Mouse (Mus musculus): ENCODE results near the gene Brd3.
"Not testable (repeated sequence)": the region's sequence is repeated elsewhere in the genome, so short reads cannot be mapped to it uniquely, and the experiment has no call there.

Brd3 gene

DNA sequence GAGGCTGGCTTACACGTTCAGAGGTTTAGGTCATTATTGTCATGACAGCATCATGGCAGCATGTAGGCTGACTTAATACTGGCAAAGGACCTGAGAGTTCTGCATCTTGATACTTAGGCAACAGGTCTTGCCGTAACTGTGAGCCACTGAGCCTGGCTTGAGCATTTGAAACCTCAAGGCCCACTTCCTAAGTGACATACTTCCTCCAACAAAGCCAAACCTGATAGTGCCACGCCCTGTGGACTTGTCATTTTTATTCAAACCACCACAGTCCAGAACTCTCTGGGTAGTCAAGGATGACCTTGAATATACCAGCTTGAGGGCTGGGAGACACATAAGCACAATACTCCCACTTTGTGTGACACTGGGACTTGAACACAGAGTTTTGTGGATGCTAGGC lies 5.4 kb upstream of the Brd3 start:
- no peak for DNase-seq (ENCODE audit: low read depth, low spot score)

DNA sequence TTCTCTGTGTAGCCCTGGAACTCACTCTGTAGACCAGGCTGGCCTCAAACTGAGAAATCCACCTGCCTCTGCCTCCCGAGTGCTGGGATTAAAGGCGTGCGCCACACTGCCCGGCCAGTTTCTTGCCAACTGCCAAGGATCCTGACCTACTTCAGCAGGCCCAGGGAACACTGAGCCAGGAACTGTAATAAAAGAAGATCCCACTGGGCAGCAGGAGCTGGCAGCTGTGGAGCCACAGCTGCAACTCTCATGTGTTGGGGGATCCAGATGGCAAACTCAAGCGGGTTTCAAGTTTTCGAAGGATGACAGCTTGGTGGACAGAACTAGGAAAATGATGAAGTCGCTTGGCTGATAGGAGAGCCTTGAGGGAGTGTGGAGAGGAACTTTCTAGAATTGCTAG lies 3.2 kb upstream of the Brd3 start:
- no peak for DNase-seq (ENCODE audit: low read depth, low spot score)

DNA sequence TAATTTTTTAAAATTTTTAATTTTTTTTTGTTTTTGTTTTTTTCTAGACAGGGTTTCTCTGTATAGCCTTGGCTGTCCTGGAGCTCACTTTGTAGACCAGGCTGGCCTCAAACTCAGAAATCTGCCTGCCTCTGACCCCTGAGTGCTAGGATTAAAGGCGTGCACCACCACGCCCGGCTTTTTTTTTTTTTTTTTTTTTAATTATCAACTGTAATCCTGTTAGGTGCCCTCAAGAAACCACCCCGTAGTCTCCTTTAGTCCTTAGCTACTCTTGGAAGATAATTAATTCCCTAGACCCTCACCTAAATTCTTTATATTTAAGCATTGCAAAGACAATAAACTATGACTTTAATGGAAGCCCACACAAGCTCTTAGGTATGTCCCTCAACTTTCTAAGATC lies 804 bp downstream of the Brd3 start:
- not testable (repeated sequence) for DNase-seq (ENCODE audit: low read depth, low spot score)

DNA sequence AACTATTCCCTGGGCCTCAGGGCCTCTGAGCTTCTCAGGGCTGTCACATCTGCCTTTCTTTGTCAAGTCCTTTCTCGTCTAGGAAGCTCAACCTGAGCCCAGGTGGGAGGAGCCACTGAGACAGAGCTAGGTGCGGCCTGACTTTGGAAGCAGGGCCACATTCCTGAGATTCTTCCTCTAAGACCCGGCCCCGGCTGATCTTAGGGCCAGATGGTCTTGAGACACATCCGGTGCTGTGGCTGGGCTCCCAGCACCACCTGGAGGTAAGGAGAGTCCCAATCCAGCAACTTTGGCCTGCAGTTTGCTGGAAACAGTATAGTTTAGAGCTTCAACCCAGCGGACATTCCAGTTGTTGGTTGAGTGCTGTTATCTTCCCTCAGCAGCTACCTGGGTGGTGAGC lies 1.9 kb downstream of the Brd3 start:
- DNase-seq (ENCODE audit: low read depth, low spot score): no peak

DNA sequence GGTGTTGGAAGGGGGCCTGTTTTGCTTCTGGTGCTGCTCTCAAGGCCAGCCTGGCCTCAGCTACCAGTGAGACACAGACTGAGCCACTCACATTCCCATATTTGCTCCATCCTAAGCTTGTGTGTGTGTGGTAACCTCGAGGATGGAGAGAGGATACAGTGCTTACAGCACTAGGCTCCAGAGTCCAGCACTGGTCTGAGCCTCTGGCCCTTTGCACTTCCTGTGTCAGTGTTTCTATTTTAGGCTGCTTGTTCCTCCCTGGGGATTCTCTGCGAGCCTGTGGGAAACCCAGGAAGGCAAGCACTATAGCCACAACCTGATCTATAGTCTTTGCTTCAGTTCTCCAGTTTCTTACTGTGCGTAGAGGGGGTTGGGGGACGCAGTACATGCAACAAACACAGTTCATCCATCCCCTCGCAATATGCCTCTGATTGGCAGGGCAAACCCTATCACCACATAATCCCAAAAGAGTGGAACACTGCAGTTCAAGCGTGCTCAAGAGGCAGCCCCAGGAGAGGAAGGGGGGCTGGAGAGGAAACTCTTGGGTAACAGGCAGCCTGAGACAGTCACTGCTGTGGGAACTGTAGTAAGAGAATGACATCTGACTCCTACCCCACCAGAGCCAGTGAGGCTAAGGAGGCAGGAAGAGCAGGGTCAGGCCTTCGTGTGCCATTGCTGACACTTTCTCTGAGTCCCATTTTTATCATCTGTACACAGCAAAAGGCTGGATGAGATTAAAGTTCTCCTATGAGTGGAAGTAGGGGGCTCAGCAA lies 3.2 kb downstream of the Brd3 start:
- no peak for DNase-seq (ENCODE audit: low read depth, low spot score)

DNA sequence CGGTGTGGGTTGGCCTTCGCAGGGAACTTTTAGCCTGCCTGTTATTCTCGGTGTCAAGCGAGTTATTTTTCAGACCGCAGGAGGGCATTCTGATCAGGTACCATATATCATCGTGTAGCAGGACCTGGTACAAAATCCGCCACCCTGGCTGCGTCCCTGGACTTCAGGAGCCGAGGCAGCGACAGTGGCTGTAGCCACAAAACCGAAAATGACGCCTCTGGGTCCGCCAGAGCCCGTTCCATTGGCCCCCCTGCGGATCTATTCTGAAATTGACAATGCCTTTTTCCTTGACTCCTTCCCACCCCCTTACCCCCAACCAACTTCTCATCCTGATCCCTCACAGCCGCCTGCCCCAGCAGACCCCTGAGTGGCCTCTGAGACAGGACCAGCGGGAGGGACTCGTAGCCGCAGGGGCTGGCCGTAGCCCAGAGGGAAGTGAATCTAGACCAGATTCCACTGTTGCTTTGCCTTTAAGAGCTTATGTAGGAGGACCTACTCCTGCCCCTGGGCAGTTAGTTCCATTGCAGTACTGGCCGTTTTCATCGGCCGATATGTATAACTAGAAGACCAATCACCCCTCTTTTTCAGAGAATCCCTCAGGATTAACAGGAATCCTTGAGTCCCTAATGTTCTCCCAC lies 11.0 kb downstream of the Brd3 start:
- no peak for DNase-seq (ENCODE audit: low read depth, low spot score)

DNA sequence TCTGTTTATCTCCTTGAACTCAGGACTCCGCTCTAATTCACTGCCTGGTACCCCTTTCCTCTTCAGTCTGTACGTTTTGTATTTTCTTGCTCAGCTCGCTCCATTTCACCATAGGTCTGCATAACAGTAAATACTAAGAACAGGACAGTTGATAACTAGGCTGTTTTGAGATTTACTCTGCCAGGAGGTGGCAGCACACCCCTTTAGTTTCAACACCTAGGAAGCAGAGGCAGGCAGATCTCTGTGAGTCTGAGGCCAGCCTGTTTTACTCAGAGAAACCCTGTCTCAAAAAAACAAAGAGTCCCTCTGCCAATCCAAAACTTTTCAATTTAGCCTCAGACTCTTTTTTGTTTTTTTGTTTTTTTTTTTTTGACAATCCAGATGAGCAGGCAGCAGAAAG lies 13.5 kb downstream of the Brd3 start:
- DNase-seq (ENCODE audit: low read depth, low spot score): peak; percentile 53

DNA sequence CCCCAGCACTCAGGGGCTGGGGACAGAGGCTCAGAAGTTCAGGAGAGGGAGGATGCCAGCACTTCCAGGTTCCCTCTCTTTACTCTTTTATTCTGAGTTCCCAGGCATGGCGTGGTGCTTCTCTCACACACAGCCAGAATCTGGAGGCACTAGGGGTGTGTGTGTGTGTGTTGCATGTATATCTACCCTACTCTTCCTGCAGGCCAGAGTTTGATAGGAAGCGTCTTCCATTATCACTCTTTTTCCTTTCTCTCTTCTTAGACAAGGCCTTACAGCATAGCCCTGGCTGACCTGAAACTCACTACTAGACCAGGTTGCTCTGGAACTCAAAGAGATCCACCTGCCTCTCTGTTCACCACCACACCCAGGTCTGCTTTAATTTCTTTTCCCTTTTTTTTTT lies 16.5 kb downstream of the Brd3 start:
- no peak for DNase-seq (ENCODE audit: low read depth, low spot score)

DNA sequence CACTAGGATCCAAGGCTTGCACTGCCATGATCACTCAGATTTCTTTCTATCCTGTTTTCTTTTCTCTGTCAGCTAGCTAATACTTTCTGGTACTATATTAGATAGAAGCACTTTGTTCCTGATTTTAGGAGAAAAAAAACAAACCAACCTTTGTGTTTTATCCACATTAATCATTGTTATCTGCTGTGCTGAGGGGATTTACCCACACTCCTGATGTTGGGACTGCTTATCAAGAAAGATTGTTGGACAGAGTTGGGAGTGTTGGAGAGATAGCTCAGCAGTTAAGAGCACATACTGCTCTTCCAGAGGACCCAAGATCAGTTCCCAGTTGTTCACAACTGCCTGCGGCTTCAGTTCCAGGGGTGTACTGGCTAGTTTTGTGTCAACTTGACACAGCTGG lies 19.1 kb downstream of the Brd3 start:
- no peak for DNase-seq (ENCODE audit: low read depth, low spot score)

DNA sequence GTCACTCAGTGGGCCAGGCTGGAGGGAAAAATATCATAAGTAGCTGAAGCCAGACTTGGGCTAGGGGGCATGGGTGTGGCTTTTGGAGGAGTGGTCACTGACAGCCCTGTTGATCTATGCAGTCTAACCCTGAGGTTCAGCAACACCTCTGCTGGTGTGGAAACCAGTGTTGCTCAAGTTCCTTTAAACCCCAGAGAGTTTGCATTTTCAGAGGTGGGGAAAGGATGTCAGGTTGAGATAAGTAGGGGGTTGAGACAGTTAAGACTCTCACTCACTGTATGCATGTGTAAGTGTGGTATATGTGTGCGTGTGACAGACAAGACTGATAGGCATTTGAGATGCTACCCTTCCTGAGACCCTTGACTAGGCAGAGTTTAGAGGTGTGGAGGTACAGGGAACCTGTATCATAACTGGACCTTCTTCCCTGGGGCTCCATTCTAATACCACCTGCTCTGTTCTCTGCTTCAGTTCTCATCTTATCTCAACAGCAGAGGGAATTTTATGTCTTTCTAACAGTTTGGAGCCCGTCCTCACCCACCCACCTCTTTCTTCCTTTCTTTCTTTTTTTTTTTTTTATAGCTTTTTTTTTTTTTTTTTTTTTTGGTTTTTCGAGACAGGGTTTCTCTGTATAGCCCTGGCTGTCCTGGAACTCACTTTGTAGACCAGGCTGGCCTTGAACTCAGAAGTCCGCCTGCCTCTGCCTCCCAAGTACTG lies 20.0 kb downstream of the Brd3 start:
- DNase-seq (ENCODE audit: low read depth, low spot score): no peak

DNA sequence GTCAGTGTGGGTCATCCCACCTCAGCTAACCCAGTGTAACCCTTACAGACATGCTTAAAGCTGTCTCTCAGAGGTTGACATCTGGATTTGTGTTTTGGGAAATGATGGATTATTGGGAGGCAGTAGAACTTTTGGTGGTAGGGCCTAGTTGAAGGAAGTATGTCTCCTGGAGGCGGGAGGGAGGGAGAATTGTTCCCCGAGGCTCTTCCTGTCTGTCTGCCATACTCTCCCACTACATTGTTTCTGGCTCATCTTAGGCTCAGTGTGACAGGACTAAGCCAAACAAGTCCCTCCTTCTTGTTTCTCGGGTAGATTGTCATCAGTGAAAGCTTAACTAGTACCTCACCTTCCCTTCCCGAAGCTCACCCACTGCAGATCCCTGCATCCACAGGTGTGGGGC lies 20.7 kb downstream of the Brd3 start:
- no peak for DNase-seq (ENCODE audit: low read depth, low spot score)

DNA sequence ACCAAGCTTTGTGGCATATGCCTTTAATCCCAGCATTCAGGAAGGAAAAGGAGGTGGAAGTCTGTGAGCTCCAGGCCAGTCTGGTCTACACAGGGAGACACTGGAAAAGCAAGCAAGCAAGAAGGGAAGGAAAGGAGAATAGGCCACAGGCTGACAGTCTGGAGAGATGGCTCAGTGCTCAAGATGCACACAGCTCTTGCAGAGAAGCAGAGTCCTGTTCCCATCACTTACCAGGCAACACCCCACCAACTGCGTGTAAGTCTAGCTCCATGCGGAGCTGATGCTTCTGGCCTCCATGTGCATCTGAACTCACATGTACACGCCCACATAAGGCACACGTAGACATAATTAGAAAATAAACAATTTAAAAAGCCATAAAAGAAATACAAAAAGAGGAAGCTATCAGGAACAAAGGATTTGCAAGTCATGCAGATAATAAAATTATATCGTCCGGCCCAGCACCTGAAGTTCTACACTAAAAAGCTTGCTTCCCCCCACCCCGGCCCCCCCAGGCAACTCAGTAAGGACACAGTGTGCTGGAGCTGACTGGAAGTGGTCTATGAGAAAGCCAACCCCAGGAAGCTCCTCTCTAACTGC lies 25.1 kb downstream of the Brd3 start:
- no peak for DNase-seq (ENCODE audit: low read depth, low spot score)

DNA sequence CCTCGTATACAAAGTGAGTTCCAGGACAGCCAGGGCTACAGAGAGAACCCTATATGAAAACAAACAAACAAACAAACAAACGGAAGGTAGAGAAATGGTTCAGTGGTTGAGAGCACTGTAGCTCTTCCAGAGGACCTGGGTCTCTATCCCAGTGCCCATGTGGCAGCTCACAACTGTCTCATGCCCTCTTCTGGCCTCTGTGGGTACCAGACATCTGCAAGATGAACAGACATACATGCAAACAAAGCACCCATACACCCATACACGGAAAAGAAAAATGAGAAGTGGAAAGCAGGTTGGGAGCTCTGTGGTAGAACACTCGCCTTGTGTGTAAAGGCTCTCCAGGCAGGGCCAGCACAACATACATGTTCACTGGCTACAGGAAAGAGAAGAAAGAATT lies 27.1 kb downstream of the Brd3 start:
- no peak for DNase-seq (ENCODE audit: low read depth, low spot score)

DNA sequence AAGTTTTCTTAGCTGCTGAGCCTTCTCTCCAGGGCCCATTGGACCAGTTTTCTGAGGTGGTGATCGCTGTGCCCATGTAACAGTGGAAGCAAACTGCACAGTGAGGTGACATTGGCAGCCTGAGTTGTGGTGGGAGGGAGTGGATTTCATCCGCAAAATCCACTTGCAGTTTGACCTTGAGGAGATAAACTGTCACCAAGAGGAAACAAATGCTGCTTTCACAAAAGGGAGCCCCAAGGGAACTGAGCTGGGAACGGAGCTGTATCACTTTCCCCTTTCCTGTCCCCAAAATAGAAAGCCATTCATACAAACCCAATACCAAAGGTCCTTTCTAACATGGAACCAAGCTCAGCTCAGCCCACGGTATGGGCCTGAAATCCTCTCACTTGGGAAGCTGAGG lies 27.6 kb downstream of the Brd3 start:
- no peak for DNase-seq (ENCODE audit: low read depth, low spot score)

DNA sequence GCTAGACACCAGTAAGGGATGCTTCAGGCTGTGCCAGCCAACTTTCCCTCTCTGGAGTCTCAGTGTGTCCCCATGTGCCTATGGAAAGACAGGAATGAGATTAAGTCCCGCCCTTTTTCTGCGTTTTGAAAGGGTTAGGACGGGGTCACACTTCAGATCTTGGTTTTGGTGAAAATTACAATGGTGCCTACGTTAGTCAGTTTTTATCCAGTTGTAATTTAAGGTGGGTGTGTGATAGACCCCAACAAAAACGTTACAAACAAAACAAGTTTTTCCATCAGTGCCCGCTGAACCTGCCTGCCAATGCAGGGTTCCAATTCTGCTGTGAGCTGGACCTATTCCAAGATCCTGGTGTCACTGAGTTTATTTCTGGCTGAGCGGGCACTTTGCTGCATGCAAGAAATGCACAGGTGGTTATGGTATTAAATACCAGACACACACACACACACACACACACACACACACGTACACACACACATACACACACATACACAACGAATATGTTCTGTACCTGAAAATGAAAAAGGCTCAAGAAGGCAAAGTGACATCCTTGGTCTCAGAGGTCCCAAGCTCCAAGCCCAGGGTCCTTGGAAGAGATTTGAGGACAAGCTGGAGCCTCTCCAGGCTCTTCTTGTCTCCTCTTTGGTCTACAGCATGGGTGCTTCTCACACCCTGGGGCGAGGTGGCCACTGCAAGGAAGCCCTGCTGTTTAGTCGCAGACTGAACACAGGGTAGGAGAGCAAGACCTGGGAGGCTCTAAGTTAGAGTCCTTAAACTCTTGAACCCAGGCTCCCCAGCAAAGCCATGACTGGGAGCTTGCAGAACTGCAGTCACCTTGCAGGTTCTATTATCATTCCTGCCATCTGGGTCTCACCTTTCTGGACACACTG lies 30.9 kb downstream of the Brd3 start:
- DNase-seq (ENCODE audit: low read depth, low spot score): no peak

DNA sequence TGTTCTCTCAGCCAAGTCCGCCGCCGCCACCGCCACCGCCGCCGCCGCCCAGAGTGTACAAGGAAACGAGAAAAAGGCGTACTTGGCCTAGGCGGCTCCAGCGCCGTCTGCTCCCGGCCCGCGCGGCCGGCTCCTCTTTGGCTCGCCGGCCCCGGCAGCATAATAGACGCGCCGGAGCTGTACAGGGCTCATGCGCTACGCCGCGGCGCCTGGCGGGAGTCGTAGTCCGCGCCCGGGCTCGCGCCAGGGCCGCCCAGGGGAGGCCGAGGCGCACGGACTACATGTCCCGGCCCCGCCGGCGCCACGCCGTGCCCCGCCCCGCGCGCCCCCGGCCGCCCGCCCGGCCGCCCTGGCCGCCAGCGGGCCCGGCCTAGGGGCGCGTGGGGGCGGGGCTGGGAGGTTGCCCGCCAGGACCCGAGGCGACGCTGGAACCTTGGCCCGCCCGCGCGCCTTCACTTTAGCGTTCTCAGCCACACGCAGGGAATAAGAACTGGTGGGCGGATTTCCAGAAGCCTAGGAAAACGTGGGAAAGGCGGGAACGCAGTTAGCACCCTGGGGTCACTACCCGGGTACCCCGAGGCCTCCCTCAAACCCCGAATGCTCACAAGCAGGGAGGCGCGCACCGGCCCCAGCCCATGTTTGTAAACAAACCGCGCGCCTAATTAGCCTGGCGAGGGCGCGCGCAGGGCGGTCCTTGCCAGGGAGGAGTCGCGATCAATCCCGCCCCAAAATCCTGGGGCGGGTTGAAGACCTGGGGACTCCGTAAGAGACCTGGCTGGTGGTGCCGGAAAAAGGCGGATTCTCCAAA lies 31.8 kb downstream of the Brd3 start:
- peak; percentile 92 for DNase-seq (ENCODE audit: low read depth, low spot score)

DNA sequence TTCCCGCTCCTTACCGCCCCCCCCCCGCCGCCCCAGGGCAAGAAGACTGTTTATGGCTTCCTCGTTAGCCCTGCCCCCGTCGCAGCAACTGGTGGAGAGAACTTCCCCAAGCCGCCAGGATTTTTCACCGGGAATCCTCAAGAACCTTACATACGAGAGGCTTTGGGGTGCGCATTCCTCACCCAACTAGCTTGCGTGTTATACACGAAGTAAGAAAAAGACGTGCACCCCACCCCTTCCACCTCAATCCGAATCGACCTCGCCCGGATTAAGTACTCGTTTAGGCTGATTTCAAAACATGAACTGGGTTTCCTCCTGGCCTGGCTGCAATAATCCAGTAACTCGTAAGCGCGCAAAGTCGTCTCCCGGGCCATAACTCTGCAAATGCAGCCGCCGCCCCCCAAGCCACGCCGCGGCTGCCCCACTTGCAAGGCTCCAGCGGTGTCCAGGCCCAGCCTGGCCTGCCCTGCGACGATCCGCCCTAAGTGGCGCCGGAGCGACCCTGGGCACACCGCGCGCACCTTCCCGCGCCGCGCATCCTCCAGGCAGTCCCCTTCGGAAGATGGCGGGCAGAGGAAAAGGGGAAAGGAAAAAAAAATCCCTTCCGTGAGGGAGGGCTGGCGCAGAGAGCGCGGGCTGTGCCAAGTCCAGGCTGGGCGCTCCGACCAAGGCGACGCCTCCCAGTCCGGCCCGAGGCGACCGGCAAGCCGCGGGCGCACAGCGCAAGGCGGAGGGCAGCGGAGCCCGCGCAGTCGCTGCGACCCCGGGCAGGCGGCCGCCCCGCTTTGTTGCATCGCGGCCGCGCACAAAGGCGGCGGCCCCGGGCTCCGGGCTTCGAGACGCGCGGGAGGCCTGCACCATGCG lies 32.6 kb downstream of the Brd3 start:
- DNase-seq (ENCODE audit: low read depth, low spot score): peak; percentile 44

DNA sequence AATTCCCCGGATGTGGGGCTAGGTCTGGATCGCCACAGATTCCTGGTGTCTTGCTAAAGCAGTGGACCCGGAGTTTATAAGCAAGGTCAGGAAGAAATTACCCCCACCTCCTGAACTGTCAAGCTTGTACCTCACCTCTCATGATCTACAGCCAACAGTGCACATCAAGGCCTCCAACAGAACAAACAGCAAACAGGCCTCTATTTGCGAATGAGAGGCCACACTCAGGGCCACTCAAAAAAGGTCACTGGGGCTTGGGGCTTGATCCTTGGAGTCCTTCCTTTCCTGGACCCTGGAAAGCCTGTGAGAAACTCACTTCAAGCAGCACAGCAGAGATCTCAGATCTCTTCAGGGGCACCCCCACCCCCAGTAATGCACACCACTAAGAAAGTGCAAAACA lies 33.6 kb downstream of the Brd3 start:
- DNase-seq (ENCODE audit: low read depth, low spot score): no peak

DNA sequence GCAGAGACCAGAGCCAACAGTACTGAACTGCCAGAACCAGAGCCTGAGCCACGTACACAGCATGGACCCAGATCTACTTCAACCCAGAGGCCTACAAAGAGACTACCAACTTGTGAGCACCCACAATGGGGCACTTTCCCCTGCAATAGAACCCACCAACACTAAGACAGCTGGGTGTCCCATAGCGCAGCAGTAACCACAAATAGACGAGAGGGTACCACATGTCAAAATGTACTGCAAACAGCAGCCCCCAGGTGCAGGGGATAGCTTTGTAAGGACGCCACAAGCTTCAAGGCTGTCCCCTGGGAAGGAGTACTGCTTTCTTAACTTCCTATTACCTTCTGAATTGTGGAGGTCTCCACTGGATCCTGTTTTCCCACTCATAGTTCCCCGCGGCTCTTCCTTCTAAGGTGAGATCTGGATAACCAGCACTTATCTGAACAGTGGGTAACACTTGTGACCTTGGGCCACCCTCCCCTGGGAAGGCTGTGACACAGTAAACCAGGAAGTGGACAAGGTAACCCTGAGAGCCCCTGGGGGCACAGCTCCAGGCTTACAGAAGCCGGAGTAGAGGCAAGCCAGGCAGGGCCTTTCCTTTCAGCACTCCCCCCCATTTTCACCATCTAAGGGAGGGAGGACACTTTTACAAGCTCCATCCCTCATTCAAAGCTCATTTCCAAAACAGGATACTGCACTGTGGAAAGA lies 34.2 kb downstream of the Brd3 start:
- DNase-seq (ENCODE audit: low read depth, low spot score): no peak
